Mouse (Mus musculus) bone marrow macrophage, adult 2 months (primary cell): ENCODE measurements around the gene Ak5.

Experiments used
- CTCF ChIP-seq: IDR thresholded peaks from 2 replicates; pipeline ENCODE4 v1.5.1; 2012; ENCODE audit warnings: low read depth, mild to moderate bottlenecking, low read length, moderate library complexity
- POLR2A ChIP-seq: IDR thresholded peaks from 2 replicates; pipeline ENCODE4 v1.6.1; 2012; ENCODE audit warnings: mild to moderate bottlenecking, low read depth, low read length, borderline replicate concordance

DNA sequence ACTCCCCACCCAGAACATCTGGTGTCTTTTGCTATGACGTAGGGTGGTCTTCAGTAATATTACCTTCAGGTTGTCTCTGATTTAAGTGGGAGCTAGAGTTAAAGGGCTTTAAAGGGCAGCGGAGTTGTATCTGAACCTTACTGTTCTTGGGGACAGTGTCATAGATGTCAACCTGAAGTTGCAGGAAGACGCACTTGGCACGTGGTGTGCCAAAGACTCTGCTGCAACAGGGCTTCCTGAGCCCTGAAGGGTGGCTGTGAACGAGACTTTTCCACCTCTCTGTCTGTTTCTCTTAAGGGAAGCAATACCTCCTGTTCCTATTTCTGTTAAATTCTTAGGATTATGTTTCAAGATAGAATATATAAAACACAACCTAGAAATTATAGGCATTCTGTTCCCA lies 137.8 kb downstream of the Ak5 start:
- TF ChIP-seq CTCF (no peak), POLR2A (no peak)
